Mouse (Mus musculus): Measurements from ENCODE around the gene Car9. TPM values are rescaled to one million over a fixed set of nuclear protein-coding genes. Genes with fewer than 3 reads are reported as not detected.

Car9 gene
- polyA plus RNA-seq, 1 experiment, result 10.7 TPM

DNA sequence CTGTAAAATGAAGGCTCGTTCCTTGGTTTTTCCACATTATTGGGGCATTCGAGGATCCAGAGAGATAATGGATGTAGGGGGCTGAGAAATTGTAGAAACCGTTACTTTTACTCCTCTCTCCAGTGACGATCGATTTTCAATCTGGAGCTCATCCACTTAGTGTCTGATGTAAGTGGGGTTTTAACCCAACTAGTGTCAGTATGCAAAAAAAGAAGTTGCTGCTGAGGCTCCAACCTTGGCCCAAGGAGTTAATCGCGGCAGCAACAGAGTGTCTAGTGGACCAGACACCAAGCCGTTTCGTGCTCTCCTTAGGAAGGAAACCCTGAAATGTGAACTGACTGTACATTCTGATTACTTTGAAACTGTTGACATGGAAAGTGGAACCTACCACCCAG is 12.9 kb upstream of the Car9 start:
- Histone ChIP-seq H3K4me2 (ENCODE audit: low read depth) (peak overlapping the region; percentile 90), H3ac (ENCODE audit: control insufficient read depth, insufficient read length) (peak overlapping the region; percentile 82), H3K4me3 (peak overlapping the region; percentile 80), H3K27me3 (ENCODE audit: control insufficient read depth, insufficient read depth, insufficient read length) (no peaks in the 10 kb centered on the region), H3K36me3 (ENCODE audit: control insufficient read depth, insufficient read depth) (peaks cover 4% of the 10 kb centered on the region), H3K79me2 (ENCODE audit: control insufficient read depth, insufficient read depth) (no peaks in the 10 kb centered on the region)
- no peak for TF ChIP-seq POLR2AphosphoS2 (IDR thresholded peaks at IDR 0.05; ENCODE audit: insufficient read length, low read depth)
- TF ChIP-seq USF1 (IDR thresholded peaks at IDR 0.05; ENCODE audit: low read depth), result no peak
- TF ChIP-seq CEBPB (IDR thresholded peaks at IDR 0.05; ENCODE audit: insufficient read depth, poor library complexity, severe bottlenecking), result no peak
- no peak for TF ChIP-seq MAX (IDR thresholded peaks at IDR 0.05; ENCODE audit: low read depth)

DNA sequence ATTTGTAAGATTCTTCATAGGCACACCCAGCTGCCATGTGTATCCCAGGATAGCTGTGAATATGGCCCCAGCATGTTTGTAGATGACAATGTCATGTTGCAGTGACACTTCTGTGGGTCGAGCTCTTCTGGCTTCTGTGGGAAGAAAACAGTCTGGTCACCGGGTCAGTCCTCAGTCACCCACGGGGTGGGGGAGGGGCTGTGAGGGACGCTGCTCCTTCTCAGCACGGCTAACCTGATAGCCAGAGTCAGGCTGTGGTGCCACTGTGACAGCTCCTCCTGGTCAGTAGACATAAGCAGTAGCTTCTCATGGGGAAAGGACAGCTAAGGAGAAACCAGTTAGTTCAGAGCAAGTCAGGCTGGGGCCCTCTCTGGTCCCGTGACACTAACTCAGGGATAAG is 10.2 kb upstream of the Car9 start:
- Histone ChIP-seq H3K79me2 (ENCODE audit: control insufficient read depth, insufficient read depth) (no peaks in the 10 kb centered on the region), H3K4me2 (ENCODE audit: low read depth) (no peak overlapping the region), H3K27me3 (ENCODE audit: control insufficient read depth, insufficient read depth, insufficient read length) (no peaks in the 10 kb centered on the region), H3ac (ENCODE audit: control insufficient read depth, insufficient read length) (no peak overlapping the region), H3K4me3 (no peak overlapping the region), H3K36me3 (ENCODE audit: control insufficient read depth, insufficient read depth) (peaks cover 4% of the 10 kb centered on the region)
- TF ChIP-seq TCF3 (IDR thresholded peaks at IDR 0.05; ENCODE audit: insufficient read length, low read depth), result no peak
- TF ChIP-seq MYOD1 (IDR thresholded peaks at IDR 0.05; ENCODE audit: control insufficient read depth in 1 of 3, insufficient read length in 2 of 3, low read depth in 2 of 3), result no peak
- no peak for TF ChIP-seq MAX (IDR thresholded peaks at IDR 0.05; ENCODE audit: low read depth)
- TF ChIP-seq USF1 (IDR thresholded peaks at IDR 0.05; ENCODE audit: low read depth), result no peak
- TF ChIP-seq E2F4 (IDR thresholded peaks at IDR 0.05; ENCODE audit: insufficient read depth), result no peak

DNA sequence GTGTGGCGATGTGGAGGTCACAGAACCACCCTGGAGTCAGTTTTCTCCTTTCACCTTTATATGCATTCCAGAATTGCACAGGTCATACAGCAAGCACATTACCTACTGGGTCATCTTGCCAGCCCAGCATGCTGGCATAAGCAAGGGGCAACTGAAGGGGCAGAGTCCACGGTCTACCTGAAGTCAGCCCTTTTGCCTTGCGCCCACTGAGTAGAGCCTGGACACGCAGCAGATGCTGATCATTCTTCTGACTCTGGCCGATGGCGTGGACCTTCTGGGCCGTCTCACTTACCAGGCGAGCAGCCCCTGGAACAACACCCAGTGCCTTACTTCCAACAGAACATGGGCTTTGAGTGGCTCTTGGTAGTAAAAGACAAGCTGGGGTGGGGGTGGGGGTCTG is 9.4 kb upstream of the Car9 start:
- TF ChIP-seq TCF3 (IDR thresholded peaks at IDR 0.05; ENCODE audit: insufficient read length, low read depth) (no peak), POLR2A (IDR thresholded peaks at IDR 0.05; ENCODE audit: insufficient read length, low read depth) (no peak), REST (IDR thresholded peaks at IDR 0.05; ENCODE audit: insufficient read depth, insufficient read length) (no peak), E2F4 (IDR thresholded peaks at IDR 0.05; ENCODE audit: insufficient read depth) (no peak), MAX (IDR thresholded peaks at IDR 0.05; ENCODE audit: low read depth) (no peak), POLR2AphosphoS2 (IDR thresholded peaks at IDR 0.05; ENCODE audit: insufficient read length, low read depth) (no peak), MYOG (IDR thresholded peaks at IDR 0.05; ENCODE audit: control insufficient read depth in 1 of 3, insufficient read depth in 1 of 3, insufficient read length in 2 of 3, low read depth in 2 of 3) (no peak), CEBPB (IDR thresholded peaks at IDR 0.05; ENCODE audit: insufficient read depth, poor library complexity, severe bottlenecking) (no peak), TCF12 (IDR thresholded peaks at IDR 0.05; ENCODE audit: insufficient read depth, poor library complexity, severe bottlenecking) (no peak), USF1 (IDR thresholded peaks at IDR 0.05; ENCODE audit: low read depth) (no peak), MYOD1 (IDR thresholded peaks at IDR 0.05; ENCODE audit: control insufficient read depth in 1 of 3, insufficient read length in 2 of 3, low read depth in 2 of 3) (no peak), SRF (IDR thresholded peaks at IDR 0.05; ENCODE audit: control insufficient read depth, insufficient read length, low read depth) (no peak)
- H3ac ChIP-seq (ENCODE audit: control insufficient read depth, insufficient read length), result no peak overlapping the region
- peaks cover 4% of the 10 kb centered on the region for H3K36me3 ChIP-seq (ENCODE audit: control insufficient read depth, insufficient read depth)
- no peak overlapping the region for H3K4me2 ChIP-seq (ENCODE audit: low read depth)
- no peaks in the 10 kb centered on the region for H3K79me2 ChIP-seq (ENCODE audit: control insufficient read depth, insufficient read depth)
- no peaks in the 10 kb centered on the region for H3K27me3 ChIP-seq (ENCODE audit: control insufficient read depth, insufficient read depth, insufficient read length)
- H3K4me3 ChIP-seq, result no peak overlapping the region

DNA sequence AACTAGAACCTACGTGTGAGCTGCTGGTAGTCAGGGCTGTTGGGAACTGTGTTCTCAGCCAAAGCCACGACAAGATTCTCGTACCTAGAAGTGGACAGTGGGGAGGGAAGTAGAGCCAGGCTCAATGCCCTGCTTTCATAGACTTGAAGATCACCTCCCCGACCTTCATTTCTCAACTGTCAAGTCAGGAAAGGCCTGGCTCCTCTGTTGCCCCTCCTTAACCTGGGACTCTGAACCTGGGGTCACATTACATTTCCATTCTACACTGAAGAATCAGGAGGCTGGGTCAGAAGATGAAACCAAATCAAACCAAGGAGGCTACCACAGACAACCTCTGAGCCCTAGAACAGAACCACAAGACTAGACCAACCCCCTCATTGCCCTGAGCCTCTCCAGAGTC is 8.8 kb upstream of the Car9 start:
- peak overlapping the region; percentile 90 for H3K4me2 ChIP-seq (ENCODE audit: low read depth)
- TF ChIP-seq E2F4 (IDR thresholded peaks at IDR 0.05; ENCODE audit: insufficient read depth), result no peak
- TF ChIP-seq CEBPB (IDR thresholded peaks at IDR 0.05; ENCODE audit: insufficient read depth, poor library complexity, severe bottlenecking), result no peak
- TF ChIP-seq USF1 (IDR thresholded peaks at IDR 0.05; ENCODE audit: low read depth), result no peak
- no peak for TF ChIP-seq SRF (IDR thresholded peaks at IDR 0.05; ENCODE audit: control insufficient read depth, insufficient read length, low read depth)
- no peak for TF ChIP-seq TCF12 (IDR thresholded peaks at IDR 0.05; ENCODE audit: insufficient read depth, poor library complexity, severe bottlenecking)
- TF ChIP-seq TCF3 (IDR thresholded peaks at IDR 0.05; ENCODE audit: insufficient read length, low read depth), result no peak
- TF ChIP-seq POLR2A (IDR thresholded peaks at IDR 0.05; ENCODE audit: insufficient read length, low read depth), result no peak
- TF ChIP-seq MYOD1 (IDR thresholded peaks at IDR 0.05; ENCODE audit: control insufficient read depth in 1 of 3, insufficient read length in 2 of 3, low read depth in 2 of 3), result no peak
- no peak for TF ChIP-seq MAX (IDR thresholded peaks at IDR 0.05; ENCODE audit: low read depth)
- TF ChIP-seq MYOG (IDR thresholded peaks at IDR 0.05; ENCODE audit: control insufficient read depth in 1 of 3, insufficient read depth in 1 of 3, insufficient read length in 2 of 3, low read depth in 2 of 3), result no peak
- TF ChIP-seq POLR2AphosphoS2 (IDR thresholded peaks at IDR 0.05; ENCODE audit: insufficient read length, low read depth), result no peak
- no peak for TF ChIP-seq REST (IDR thresholded peaks at IDR 0.05; ENCODE audit: insufficient read depth, insufficient read length)
- no peaks in the 10 kb centered on the region for H3K27me3 ChIP-seq (ENCODE audit: control insufficient read depth, insufficient read depth, insufficient read length)
- no peaks in the 10 kb centered on the region for H3K79me2 ChIP-seq (ENCODE audit: control insufficient read depth, insufficient read depth)
- H3K4me3 ChIP-seq, result peak overlapping the region; percentile 39
- H3K36me3 ChIP-seq (ENCODE audit: control insufficient read depth, insufficient read depth), result peaks cover 4% of the 10 kb centered on the region
- no peak overlapping the region for H3ac ChIP-seq (ENCODE audit: control insufficient read depth, insufficient read length)

DNA sequence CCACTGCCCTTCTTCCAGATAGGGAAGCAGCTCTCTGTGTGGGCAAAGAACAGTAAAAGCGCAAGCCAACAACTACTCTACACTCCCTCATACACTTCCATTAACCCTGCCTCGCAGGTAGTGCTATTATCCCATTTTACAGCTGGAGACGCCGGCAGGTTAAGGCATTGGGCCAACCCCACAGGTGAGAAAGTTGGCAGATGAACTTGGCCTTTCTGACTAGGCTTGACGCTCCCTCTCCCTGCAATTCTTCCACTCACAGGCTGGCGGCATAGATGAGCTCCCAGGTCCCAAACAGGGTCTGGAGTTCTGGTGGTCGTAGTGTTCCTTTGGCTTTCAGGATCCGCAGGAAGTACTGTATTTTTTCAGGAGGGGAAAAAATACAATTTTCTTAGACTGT is 7.8 kb upstream of the Car9 start:
- Histone ChIP-seq H3K4me2 (ENCODE audit: low read depth) (peak overlapping the region; percentile 90), H3K79me2 (ENCODE audit: control insufficient read depth, insufficient read depth) (no peaks in the 10 kb centered on the region), H3ac (ENCODE audit: control insufficient read depth, insufficient read length) (no peak overlapping the region), H3K36me3 (ENCODE audit: control insufficient read depth, insufficient read depth) (peaks cover 4% of the 10 kb centered on the region), H3K27me3 (ENCODE audit: control insufficient read depth, insufficient read depth, insufficient read length) (no peaks in the 10 kb centered on the region), H3K4me3 (peak overlapping the region; percentile 39)
- TF ChIP-seq MYOD1 (IDR thresholded peaks at IDR 0.05; ENCODE audit: control insufficient read depth in 1 of 3, insufficient read length in 2 of 3, low read depth in 2 of 3) (no peak), POLR2A (IDR thresholded peaks at IDR 0.05; ENCODE audit: insufficient read length, low read depth) (no peak), SRF (IDR thresholded peaks at IDR 0.05; ENCODE audit: control insufficient read depth, insufficient read length, low read depth) (no peak), TCF3 (IDR thresholded peaks at IDR 0.05; ENCODE audit: insufficient read length, low read depth) (no peak), E2F4 (IDR thresholded peaks at IDR 0.05; ENCODE audit: insufficient read depth) (no peak), MAX (IDR thresholded peaks at IDR 0.05; ENCODE audit: low read depth) (no peak), POLR2AphosphoS2 (IDR thresholded peaks at IDR 0.05; ENCODE audit: insufficient read length, low read depth) (no peak), REST (IDR thresholded peaks at IDR 0.05; ENCODE audit: insufficient read depth, insufficient read length) (no peak), MYOG (IDR thresholded peaks at IDR 0.05; ENCODE audit: control insufficient read depth in 1 of 3, insufficient read depth in 1 of 3, insufficient read length in 2 of 3, low read depth in 2 of 3) (no peak), TCF12 (IDR thresholded peaks at IDR 0.05; ENCODE audit: insufficient read depth, poor library complexity, severe bottlenecking) (no peak), CEBPB (IDR thresholded peaks at IDR 0.05; ENCODE audit: insufficient read depth, poor library complexity, severe bottlenecking) (no peak)

Data from myocyte (in vitro differentiated cells).